Mouse (Mus musculus): ENCODE data around the gene Ccl9.

- TF ChIP-seq POLR2A (IDR thresholded peaks at IDR 0.05; ENCODE audit: borderline replicate concordance, extremely low read depth, low read depth, low read length) (no peak), CTCF (IDR thresholded peaks at IDR 0.05; ENCODE audit: insufficient read depth, low read length) (no peak)
These were observed 45.1 kb upstream of the Ccl9 start for GRCm38 (mm10) chr11:83623586-83623985.
